Mouse (Mus musculus) bone marrow, adult 2 months (tissue): ENCODE results near the gene Gpc6.

Experiments
- CTCF ChIP-seq: fragments of 200-500 bp; IDR thresholded peaks from 2 replicates; pipeline ENCODE4 v1.5.1; 2011; ENCODE audit warnings: low read length, control low read depth; ENCODE audit not compliant: control insufficient read depth, insufficient read depth
- POLR2A ChIP-seq: fragments of 200-500 bp; IDR thresholded peaks from 2 replicates; pipeline ENCODE4 v1.6.1; 2011; ENCODE audit warnings: low read depth, mild to moderate bottlenecking, control low read depth, low read length, borderline replicate concordance; ENCODE audit not compliant: control insufficient read depth

- TF ChIP-seq POLR2A (no peak), CTCF (no peak)
These were observed 22.3 kb downstream of the Gpc6 start for GRCm38 (mm10) chr14:116947461-116947860.
